Mouse (Mus musculus): ENCODE measurements around the gene Il17c. TPM values are rescaled to one million over a fixed set of nuclear protein-coding genes. Genes with fewer than 3 reads are reported as not detected.

Gene Il17c
- polyA plus RNA-seq, 1 experiment from 2014 or later = not detected

- WGBS = 61% methylated on average over 3 of the region's 3 CpGs
- no peak for ATAC-seq (ENCODE audit: low FRiP score)
- peak overlapping the region; percentile 95 for H3K4me2 ChIP-seq
- no peaks in the 10 kb centered on the region for H3K36me3 ChIP-seq
- H3K27ac ChIP-seq = peak overlapping the region; percentile 98
- peak overlapping the region; percentile 71 for H3K4me3 ChIP-seq
- H3K4me1 ChIP-seq (replicated peaks) = peaks cover 41% of the 10 kb centered on the region
- 0 out of 2 replicates have a peak, but pooled peaks cover 3% of the 10 kb centered on the region for H3K27me3 ChIP-seq
- peak overlapping the region; percentile 89; the same call in 1 of the 2 replicates for H3K9ac ChIP-seq
- no peaks in the 10 kb centered on the region for H3K9me3 ChIP-seq
Measured at GRCm38 (mm10) chr8:122445203-122445602, 23.4 kb downstream of the Il17c start.

GRCm38 (mm10) chr8:122451161-122451703 is 29.4 kb downstream of the Il17c start:
- Histone ChIP-seq H3K9ac (no peak overlapping the region), H3K9me3 (no peaks in the 10 kb centered on the region), H3K27ac (no peak overlapping the region), H3K36me3 (no peaks in the 10 kb centered on the region), H3K4me2 (no peak overlapping the region), H3K4me3 (no peak overlapping the region), H3K27me3 (peaks cover 15% of the 10 kb centered on the region; the same call in 1 of the 2 replicates), H3K4me1 (replicated peaks) (peaks cover 4% of the 10 kb centered on the region; the same call in 1 of the 2 replicates)
- no peak for ATAC-seq (ENCODE audit: low FRiP score)
- WGBS = 85% methylated on average over 7 of the region's 7 CpGs

GRCm38 (mm10) chr8:122452154-122452553 is 30.3 kb downstream of the Il17c start:
- ATAC-seq (ENCODE audit: low FRiP score) = no peak
- WGBS = 89% methylated on average over 10 of the region's 10 CpGs
- Histone ChIP-seq H3K4me2 (no peak overlapping the region), H3K36me3 (no peaks in the 10 kb centered on the region), H3K4me1 (replicated peaks) (no peaks in the 10 kb centered on the region), H3K9ac (no peak overlapping the region), H3K9me3 (no peaks in the 10 kb centered on the region), H3K27ac (no peak overlapping the region), H3K27me3 (peaks cover 25% of the 10 kb centered on the region), H3K4me3 (no peak overlapping the region)

- H3K4me2 ChIP-seq = no peak overlapping the region
- no peaks in the 10 kb centered on the region for H3K4me1 ChIP-seq (replicated peaks)
- H3K36me3 ChIP-seq = no peaks in the 10 kb centered on the region
- H3K27ac ChIP-seq = no peak overlapping the region
- no peak overlapping the region for H3K9ac ChIP-seq
- no peak overlapping the region for H3K4me3 ChIP-seq
- 84% methylated on average over 6 of the region's 6 CpGs for whole genome bisulfite sequencing
- H3K9me3 ChIP-seq = no peaks in the 10 kb centered on the region
- H3K27me3 ChIP-seq = peaks cover 46% of the 10 kb centered on the region
- no peak for ATAC-seq (ENCODE audit: low FRiP score)
Measured at GRCm38 (mm10) chr8:122454409-122454808, 32.6 kb downstream of the Il17c start.

GRCm38 (mm10) chr8:122457171-122457570 is 35.4 kb downstream of the Il17c start:
- H3K9me3 ChIP-seq = no peaks in the 10 kb centered on the region
- H3K27me3 ChIP-seq = peaks cover 71% of the 10 kb centered on the region
- no peaks in the 10 kb centered on the region for H3K36me3 ChIP-seq
- H3K4me3 ChIP-seq = no peak overlapping the region
- WGBS = 81% methylated on average over 11 of the region's 11 CpGs
- no peak overlapping the region for H3K27ac ChIP-seq
- no peak for ATAC-seq (ENCODE audit: low FRiP score)
- peaks cover 15% of the 10 kb centered on the region for H3K4me1 ChIP-seq (replicated peaks)
- no peak overlapping the region for H3K9ac ChIP-seq
- H3K4me2 ChIP-seq = no peak overlapping the region

- Histone ChIP-seq H3K4me2 (no peak overlapping the region), H3K36me3 (no peaks in the 10 kb centered on the region), H3K4me3 (no peak overlapping the region), H3K27ac (no peak overlapping the region), H3K4me1 (replicated peaks) (peaks cover 15% of the 10 kb centered on the region), H3K27me3 (peaks cover 90% of the 10 kb centered on the region), H3K9ac (no peak overlapping the region), H3K9me3 (no peaks in the 10 kb centered on the region)
- 59% methylated on average over 6 of the region's 6 CpGs for WGBS
- no peak for ATAC-seq (ENCODE audit: low FRiP score)
Measured at GRCm38 (mm10) chr8:122459218-122459900, 37.5 kb downstream of the Il17c start.

GRCm38 (mm10) chr8:122459990-122460389 is 38.2 kb downstream of the Il17c start:
- Histone ChIP-seq H3K27me3 (peaks cover 87% of the 10 kb centered on the region), H3K4me3 (peak overlapping the region; percentile 38), H3K4me2 (peak overlapping the region; percentile 70), H3K9me3 (no peaks in the 10 kb centered on the region), H3K27ac (no peak overlapping the region), H3K36me3 (no peaks in the 10 kb centered on the region), H3K4me1 (replicated peaks) (peaks cover 15% of the 10 kb centered on the region), H3K9ac (peak overlapping the region; percentile 63; the same call in 1 of the 2 replicates)
- WGBS = 27% methylated on average over 7 of the region's 7 CpGs
- no peak for ATAC-seq (ENCODE audit: low FRiP score)

GRCm38 (mm10) chr8:122460524-122461472 is 39.0 kb downstream of the Il17c start, which contains the start of gene Snai3:
Gene Snai3 (minus strand): TSS chr8:122460733.
- H3K27me3 ChIP-seq = peaks cover 84% of the 10 kb centered on the region
- no peaks in the 10 kb centered on the region for H3K9me3 ChIP-seq
- WGBS = 3% methylated on average over 56 of the region's 56 CpGs
- H3K9ac ChIP-seq = peak within 1 kb of the TSS; percentile 63
- no peak within 1 kb of the TSS for H3K27ac ChIP-seq
- peaks cover 7% of the 10 kb centered on the region for H3K36me3 ChIP-seq
- peak within 1 kb of the TSS; percentile 70 for H3K4me2 ChIP-seq
- peak within 1 kb of the TSS; percentile 38 for H3K4me3 ChIP-seq
- peaks cover 15% of the 10 kb centered on the region for H3K4me1 ChIP-seq (replicated peaks)
- 0 out of 2 replicates have a peak, but pooled peaks have one; percentile 49 for ATAC-seq (ENCODE audit: low FRiP score)

- Histone ChIP-seq H3K36me3 (peaks cover 14% of the 10 kb centered on the region), H3K4me1 (replicated peaks) (peaks cover 15% of the 10 kb centered on the region), H3K4me2 (no peak overlapping the region), H3K9ac (0 out of 2 replicates have a peak overlapping the region, but pooled peaks have one; percentile 63), H3K4me3 (no peak overlapping the region), H3K27ac (no peak overlapping the region), H3K27me3 (peaks cover 76% of the 10 kb centered on the region), H3K9me3 (no peaks in the 10 kb centered on the region)
- 66% methylated on average over 11 of the region's 11 CpGs for WGBS
- ATAC-seq (ENCODE audit: low FRiP score) = no peak
Measured at GRCm38 (mm10) chr8:122461473-122462148, 39.8 kb downstream of the Il17c start.

GRCm38 (mm10) chr8:122462510-122462909 is 40.7 kb downstream of the Il17c start:
- Histone ChIP-seq H3K9ac (no peak overlapping the region), H3K4me3 (no peak overlapping the region), H3K27me3 (peaks cover 67% of the 10 kb centered on the region), H3K27ac (no peak overlapping the region), H3K9me3 (no peaks in the 10 kb centered on the region), H3K4me2 (no peak overlapping the region), H3K36me3 (peaks cover 23% of the 10 kb centered on the region), H3K4me1 (replicated peaks) (peaks cover 15% of the 10 kb centered on the region)
- WGBS = 77% methylated on average over 8 of the region's 8 CpGs
- no peak for ATAC-seq (ENCODE audit: low FRiP score)

GRCm38 (mm10) chr8:122463651-122464640 is 42.1 kb downstream of the Il17c start:
- Histone ChIP-seq H3K27ac (no peak overlapping the region), H3K4me1 (replicated peaks) (peaks cover 15% of the 10 kb centered on the region), H3K4me2 (no peak overlapping the region), H3K27me3 (peaks cover 54% of the 10 kb centered on the region), H3K9ac (no peak overlapping the region), H3K4me3 (no peak overlapping the region), H3K36me3 (peaks cover 37% of the 10 kb centered on the region), H3K9me3 (no peaks in the 10 kb centered on the region)
- no peak for ATAC-seq (ENCODE audit: low FRiP score)
- WGBS = 67% methylated on average over 12 of the region's 12 CpGs

Measured in hindbrain, embryonic 13.5 days (tissue).